1 mouse cellular context compared by ENCODE assay signal in genomic region chr4:43428180-43428861, GRCm38 (mm10).
TF ChIP-seq lines count a peak whose summit lies in the region.

No protein-coding gene starts in this region.

TF ChIP-seq in ES-E14, 5 proteins besides CTCF, POLR2A, EP300 and RAD21 (continued from another document):
- TF ChIP-seq HCFC1 (IDR thresholded peaks at IDR 0.05; ENCODE audit: borderline replicate concordance, insufficient read depth, low read length) = no peak
- TF ChIP-seq ZC3H11A (IDR thresholded peaks at IDR 0.05; ENCODE audit: borderline replicate concordance, low read depth, low read length) = no peak
- TF ChIP-seq MAFK (IDR thresholded peaks at IDR 0.05; ENCODE audit: insufficient read depth, low read depth, low read length) = no peak
- no peak for TF ChIP-seq ZNF384 (IDR thresholded peaks at IDR 0.05; ENCODE audit: low read depth, low read length)
TF ChIP-seq in ES-E14: peak in this region for 0.
